Mouse (Mus musculus): ENCODE measurements at regions not wholly inside any gene's neighbourhood (a gene's known extent, or its start where the extent isn't known, plus 50 kb on each side); places are given as distances from the start of the nearest gene placed in this dataset.

- TF ChIP-seq CTCF (IDR thresholded peaks at IDR 0.05; ENCODE audit: low read depth) (no peak), EP300 (IDR thresholded peaks at IDR 0.05; ENCODE audit: low read depth) (no peak)
Measured at GRCm38 (mm10) chr5:47273389-47274255, 709.3 kb upstream of the Slit2 start.
